Mouse (Mus musculus) heart, embryonic 11.5 days (tissue): ENCODE results near the gene Mrpl55. TPM values are rescaled to one million over a fixed set of nuclear protein-coding genes. Genes with fewer than 3 reads are reported as not detected.

Experiments used
- ATAC-seq: fragments of 200-750 bp; cut with Nextera tagmentation; replicated peaks from 2 replicates; pipeline ENCODE4 v1.8.0; 2017; ENCODE audit warnings: moderate library complexity; ENCODE audit not compliant: insufficient number of reproducible peaks, low FRiP score, low TSS enrichment
- H3K27ac ChIP-seq: fragments of 300-500 bp; sonication (generic); 2 replicates; pipeline ENCODE4 v1.5.1; 2014; ENCODE audit warnings: mild to moderate bottlenecking, low read depth, low read length
- H3K27me3 ChIP-seq: fragments of 300-500 bp; sonication (generic); 2 replicates; pipeline ENCODE4 v1.6.1; 2014; ENCODE audit warnings: mild to moderate bottlenecking, low read length, mixed read lengths; ENCODE audit not compliant: control insufficient read depth, insufficient read depth
- H3K36me3 ChIP-seq: fragments of 300-500 bp; sonication (generic); 2 replicates; pipeline ENCODE4 v1.6.1; 2014; ENCODE audit warnings: mild to moderate bottlenecking, low read length, moderate library complexity, mixed read lengths; ENCODE audit not compliant: control insufficient read depth, insufficient read depth
- H3K4me1 ChIP-seq: fragments of 300-500 bp; sonication (generic); 2 replicates; pipeline ENCODE4 v1.6.1; 2014; ENCODE audit warnings: low read length; ENCODE audit not compliant: control insufficient read depth, insufficient read depth
- H3K4me2 ChIP-seq: fragments of 300-500 bp; sonication (generic); 2 replicates; pipeline ENCODE4 v1.6.1; 2014; ENCODE audit warnings: mild to moderate bottlenecking, moderate library complexity
- H3K4me3 ChIP-seq: fragments of 300-500 bp; sonication (generic); 2 replicates; pipeline ENCODE4 v1.5.1; 2014; ENCODE audit warnings: low read depth, low read length
- H3K9ac ChIP-seq: fragments of 300-500 bp; sonication (generic); 2 replicates; pipeline ENCODE4 v1.6.1; 2014; ENCODE audit warnings: mild to moderate bottlenecking, low read depth, low read length, moderate library complexity
- H3K9me3 ChIP-seq: fragments of 300-500 bp; sonication (generic); replicated peaks from 2 replicates; pipeline ENCODE4 v1.6.1; 2016; ENCODE audit warnings: low read length; ENCODE audit not compliant: control insufficient read depth
- WGBS: fragments of 180-500 bp; shearing (Covaris S2); extraction: QIAGEN DNeasy Blood & Tissue Kit; methylation state at CpG from one replicate; pipeline ENCODE4 v1.1.7; 2014; ENCODE audit not compliant: insufficient replicate concordance; 5-methylcytosine and 5-hydroxymethylcytosine counted together
- polyA plus RNA-seq: library from polyadenylated mRNA; unstranded; fragments of >200 nt; fragmentation: Nextera tagmentation; extraction: Ambion mirVana; gene quantifications from 2 replicates; pipeline ENCODE4 v1.2.1, GENCODE M21; 2014

Gene Mrpl55
- polyA plus RNA-seq, 1 experiment from 2014 or later: 102 TPM

DNA sequence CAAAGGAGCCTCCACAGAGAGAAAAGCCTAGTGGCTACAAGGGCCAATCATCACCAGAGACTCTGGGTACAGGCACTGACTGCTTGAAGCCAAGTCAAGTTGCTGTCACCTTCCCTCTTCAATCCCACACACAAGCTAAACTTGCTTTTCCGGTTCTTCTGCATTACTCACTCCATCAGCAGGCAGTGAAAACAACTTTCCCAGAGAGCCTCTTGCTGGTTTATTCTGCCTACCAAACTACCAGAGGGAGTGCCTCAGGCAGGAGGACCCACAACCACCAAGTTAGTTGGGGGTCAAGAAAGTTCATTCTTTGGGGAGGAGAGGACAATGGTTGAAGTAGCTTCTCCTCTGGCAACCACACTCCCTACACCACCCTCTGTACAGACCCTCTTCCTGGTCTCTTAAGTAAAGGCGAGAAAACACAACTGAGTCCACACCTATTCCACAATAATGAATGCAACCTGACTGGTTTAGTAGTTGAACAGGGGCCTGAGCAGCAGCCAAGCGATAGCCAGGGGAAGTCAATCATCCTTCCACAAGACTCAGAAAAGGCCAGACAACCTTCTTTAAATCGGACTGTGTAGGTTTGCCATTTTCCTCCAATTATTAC lies 16.2 kb downstream of the Mrpl55 start:
- H3K36me3 ChIP-seq: 0 out of 2 replicates have a peak, but pooled peaks cover 8% of the 10 kb centered on the region
- peaks cover 26% of the 10 kb centered on the region for H3K4me1 ChIP-seq
- 77% methylated on average over 4 of the region's 4 CpGs for WGBS
- no peaks in the 10 kb centered on the region for H3K9me3 ChIP-seq
- H3K9ac ChIP-seq: no peak overlapping the region
- no peak for ATAC-seq
- H3K4me3 ChIP-seq: no peak overlapping the region
- H3K27me3 ChIP-seq: no peaks in the 10 kb centered on the region
- no peak overlapping the region for H3K27ac ChIP-seq
- no peak overlapping the region for H3K4me2 ChIP-seq

DNA sequence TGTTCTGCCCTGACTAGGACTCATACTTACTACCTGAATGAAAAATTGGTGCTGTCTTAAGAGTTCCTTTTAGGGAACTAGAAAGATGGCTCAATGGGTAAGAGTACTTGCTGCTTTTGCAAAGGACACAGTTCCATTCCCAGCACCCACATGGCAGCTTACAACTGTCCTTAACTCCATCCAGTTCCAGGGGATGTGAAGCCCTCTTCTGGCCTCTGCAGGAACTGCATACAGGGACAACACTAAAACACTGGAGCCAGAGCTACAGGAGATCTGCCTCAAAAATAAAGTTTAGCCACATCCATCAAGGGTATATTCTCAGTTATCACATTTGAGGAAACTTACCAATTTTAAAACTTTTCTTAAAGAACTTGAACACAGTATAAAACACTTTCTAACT lies 16.8 kb downstream of the Mrpl55 start:
- no peaks in the 10 kb centered on the region for H3K9me3 ChIP-seq
- no peak overlapping the region for H3K4me3 ChIP-seq
- ATAC-seq: no peak
- no peak overlapping the region for H3K9ac ChIP-seq
- no peaks in the 10 kb centered on the region for H3K27me3 ChIP-seq
- H3K36me3 ChIP-seq: 0 out of 2 replicates have a peak, but pooled peaks cover 8% of the 10 kb centered on the region
- H3K4me1 ChIP-seq: peaks cover 32% of the 10 kb centered on the region
- no peak overlapping the region for H3K4me2 ChIP-seq
- H3K27ac ChIP-seq: no peak overlapping the region

DNA sequence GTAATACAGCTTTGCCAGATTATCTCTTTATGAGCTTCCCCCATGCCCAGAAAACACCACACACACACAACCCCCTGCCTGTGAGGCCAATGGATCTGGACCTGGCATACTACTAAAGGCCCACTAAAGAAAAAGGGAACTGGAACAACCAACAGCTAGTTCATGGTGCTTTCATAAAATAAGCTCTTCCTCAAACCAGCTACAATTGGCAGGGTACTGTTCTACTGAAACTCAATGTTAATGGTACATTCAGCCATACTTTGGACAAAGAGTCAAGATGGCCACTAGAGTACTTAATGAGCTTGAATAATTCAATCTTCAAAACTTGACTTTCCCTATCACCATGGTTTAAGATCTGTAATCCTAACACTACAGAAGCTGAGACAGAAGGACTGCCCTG lies 19.3 kb downstream of the Mrpl55 start:
- no peak for ATAC-seq
- Histone ChIP-seq H3K4me3 (no peak overlapping the region), H3K27me3 (no peaks in the 10 kb centered on the region), H3K27ac (no peak overlapping the region), H3K36me3 (0 out of 2 replicates have a peak, but pooled peaks cover 3% of the 10 kb centered on the region), H3K9ac (no peak overlapping the region), H3K9me3 (no peaks in the 10 kb centered on the region), H3K4me2 (no peak overlapping the region), H3K4me1 (peaks cover 54% of the 10 kb centered on the region)

DNA sequence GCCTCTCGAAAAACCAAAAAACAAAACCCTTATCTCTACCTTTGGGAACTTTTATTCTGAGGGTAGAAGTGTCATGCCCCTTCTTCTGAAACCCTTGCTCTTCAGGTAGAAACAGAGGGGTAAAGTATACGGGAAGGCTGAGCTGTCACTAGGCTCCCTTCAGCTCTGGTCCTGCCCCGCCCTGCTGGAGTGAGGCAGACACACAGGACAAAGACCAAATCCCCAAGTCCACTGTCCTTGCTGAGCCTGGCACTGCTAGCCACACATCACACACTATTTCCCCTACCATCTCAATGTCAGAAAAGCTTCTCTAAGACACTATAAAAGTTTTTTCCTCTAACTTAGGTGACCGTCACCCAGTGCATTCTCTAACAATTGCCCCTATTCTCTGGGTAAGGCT lies 20.0 kb downstream of the Mrpl55 start:
- no peak overlapping the region for H3K4me2 ChIP-seq
- no peak overlapping the region for H3K27ac ChIP-seq
- H3K4me3 ChIP-seq: no peak overlapping the region
- 0 out of 2 replicates have a peak, but pooled peaks cover 3% of the 10 kb centered on the region for H3K36me3 ChIP-seq
- H3K9ac ChIP-seq: no peak overlapping the region
- H3K9me3 ChIP-seq: no peaks in the 10 kb centered on the region
- H3K4me1 ChIP-seq: peaks cover 51% of the 10 kb centered on the region
- 82% methylated on average over 4 of the region's 4 CpGs for WGBS
- ATAC-seq: no peak
- no peaks in the 10 kb centered on the region for H3K27me3 ChIP-seq

DNA sequence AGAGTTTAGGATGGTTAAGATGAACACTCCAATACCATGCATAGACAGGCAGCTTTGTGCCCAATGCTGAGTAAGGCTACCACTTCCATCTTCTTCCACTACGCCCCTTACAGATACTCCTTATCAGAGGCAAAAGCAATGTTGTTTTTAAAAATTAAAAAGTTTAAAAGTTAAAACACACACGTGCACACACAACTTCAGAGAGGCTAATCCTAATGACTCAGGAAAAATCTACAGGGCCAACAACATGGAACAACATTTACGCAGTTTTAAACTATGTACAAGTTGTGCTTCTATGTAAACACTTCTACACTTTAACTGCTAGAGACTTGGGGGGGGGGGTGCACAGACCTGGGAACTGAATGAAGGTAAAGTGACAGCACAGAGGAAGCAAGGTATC lies 21.7 kb downstream of the Mrpl55 start:
- Histone ChIP-seq H3K27ac (no peak overlapping the region), H3K27me3 (no peaks in the 10 kb centered on the region), H3K9ac (no peak overlapping the region), H3K36me3 (0 out of 2 replicates have a peak, but pooled peaks cover under 1% of the 10 kb centered on the region), H3K4me2 (no peak overlapping the region; the same call in 1 of the 2 replicates), H3K4me3 (no peak overlapping the region), H3K4me1 (peaks cover 45% of the 10 kb centered on the region), H3K9me3 (no peaks in the 10 kb centered on the region)
- no peak for ATAC-seq
- 80% methylated on average over 3 of the region's 3 CpGs for WGBS

DNA sequence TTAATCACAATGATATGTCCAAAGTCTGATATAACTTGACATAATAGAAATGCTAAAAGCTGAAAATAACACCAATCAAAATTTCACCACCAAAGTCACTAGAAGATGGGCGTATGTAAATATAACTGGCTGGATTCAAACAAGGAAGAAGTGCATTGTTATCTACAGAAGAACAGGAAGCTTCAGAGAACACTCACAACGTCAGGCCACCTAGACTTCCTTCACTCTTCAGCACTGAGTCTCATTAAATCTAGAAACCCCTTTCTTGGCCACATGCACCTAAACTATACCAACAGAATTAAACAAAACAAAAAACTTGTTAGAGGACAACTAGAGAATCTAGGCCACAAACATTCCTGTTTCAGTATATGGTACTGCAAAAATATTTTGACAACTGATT lies 22.2 kb downstream of the Mrpl55 start:
- Histone ChIP-seq H3K4me2 (no peak overlapping the region; the same call in 1 of the 2 replicates), H3K4me3 (no peak overlapping the region)

DNA sequence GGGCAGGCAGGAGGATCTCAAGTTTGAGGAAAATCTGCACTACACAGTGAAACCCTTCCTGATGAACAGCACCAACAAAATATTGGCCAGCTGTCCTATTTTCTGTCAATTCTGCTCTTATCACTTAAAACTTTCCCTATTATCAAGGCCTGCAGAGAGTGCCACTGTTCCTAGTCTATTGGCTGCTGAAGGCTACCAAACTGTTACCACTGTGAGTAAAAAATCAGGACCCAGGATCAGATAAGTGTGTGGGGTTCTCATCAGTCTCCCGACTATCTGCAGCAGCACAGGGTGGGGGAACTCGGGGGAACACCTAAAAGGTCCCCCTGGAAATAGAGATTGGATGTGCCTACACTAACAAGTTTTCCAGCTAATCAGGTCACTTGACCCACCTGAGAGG lies 22.9 kb downstream of the Mrpl55 start:
- Histone ChIP-seq H3K9ac (peak overlapping the region; percentile 11; the same call in 1 of the 2 replicates), H3K4me1 (peaks cover 45% of the 10 kb centered on the region), H3K4me2 (peak overlapping the region; percentile 91)

More for the DNA sequence above, 22.2 kb downstream of the Mrpl55 start:
- Histone ChIP-seq H3K27me3 (no peaks in the 10 kb centered on the region), H3K36me3 (no peaks in the 10 kb centered on the region), H3K4me1 (peaks cover 45% of the 10 kb centered on the region), H3K9me3 (no peaks in the 10 kb centered on the region), H3K27ac (no peak overlapping the region), H3K9ac (no peak overlapping the region)
- no peak for ATAC-seq
- 34% methylated on average over 2 of the region's 2 CpGs for WGBS

DNA sequence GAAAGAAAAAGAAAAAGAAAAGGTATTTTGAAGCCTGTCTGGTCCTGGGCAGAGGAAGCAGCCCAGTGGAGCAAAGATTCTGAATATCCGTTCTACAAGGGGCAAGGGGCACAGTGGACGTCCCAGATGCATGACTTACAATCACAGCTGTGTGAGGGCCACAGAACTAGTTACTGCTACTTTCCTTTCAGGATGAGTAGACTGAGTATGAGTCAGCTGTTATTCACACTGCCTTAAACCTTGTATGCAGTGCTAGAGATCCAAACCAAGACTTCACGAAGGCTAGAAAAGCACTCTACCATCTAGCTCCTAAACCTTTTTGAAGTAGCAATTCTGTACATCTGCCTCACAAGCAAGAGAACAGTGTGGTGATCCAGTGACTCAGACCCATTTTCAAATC lies 24.0 kb downstream of the Mrpl55 start:
- Histone ChIP-seq H3K27me3 (no peaks in the 10 kb centered on the region), H3K4me1 (peaks cover 44% of the 10 kb centered on the region), H3K27ac (no peak overlapping the region), H3K9me3 (no peaks in the 10 kb centered on the region), H3K9ac (peak overlapping the region; percentile 100; the same call in 1 of the 2 replicates), H3K4me3 (peak overlapping the region; percentile 91), H3K4me2 (peak overlapping the region; percentile 91), H3K36me3 (no peaks in the 10 kb centered on the region)
- no peak for ATAC-seq
- 41% methylated on average over 3 of the region's 3 CpGs for WGBS

More for the DNA sequence above, 22.9 kb downstream of the Mrpl55 start:
- WGBS: 39% methylated on average over 2 of the region's 2 CpGs
- H3K4me3 ChIP-seq: no peak overlapping the region
- H3K9me3 ChIP-seq: no peaks in the 10 kb centered on the region
- no peak for ATAC-seq
- H3K27ac ChIP-seq: no peak overlapping the region
- H3K36me3 ChIP-seq: no peaks in the 10 kb centered on the region
- no peaks in the 10 kb centered on the region for H3K27me3 ChIP-seq
